Mouse (Mus musculus) MEL (cell line): Measurements from ENCODE around the gene Abca7. TPM values are rescaled to one million over a fixed set of nuclear protein-coding genes. Genes with fewer than 3 reads are reported as not detected.
A peak's percentile ranks its signal among the peaks of the same experiment; 100 is the strongest.

ENCODE experiments used
- DNase-seq: peaks from one replicate; pipeline ENCODE4 v3.0.0; 2011; ENCODE audit warnings: low read depth, low spot score
- H3K27ac ChIP-seq: 2 replicates; pipeline ENCODE4 v1.5.1; 2012; ENCODE audit warnings: low read depth, mild to moderate bottlenecking, control low read depth, low read length, moderate library complexity; ENCODE audit not compliant: control insufficient read depth
- H3K27me3 ChIP-seq, 2 experiments: fragments of 150-350 bp in 1 of 2; sonication (generic) in 1 of 2; 2 replicates each; pipeline ENCODE4 v1.6.1; 2012; ENCODE audit warnings: low read length in 2 of 2, mild to moderate bottlenecking in 2 of 2, improper control_type of control experiment in 1 of 2, moderate library complexity in 1 of 2; ENCODE audit not compliant: insufficient read depth in 2 of 2, control insufficient read depth in 1 of 2
- H3K36me3 ChIP-seq, 2 experiments: 2 replicates each; pipeline ENCODE4 v1.6.1; 2012 to 2014; ENCODE audit warnings: low read length in 2 of 2, improper control_type of control experiment in 1 of 2, inconsistent platforms in 1 of 2, mild to moderate bottlenecking in 1 of 2; ENCODE audit not compliant: insufficient read depth in 2 of 2, control insufficient read depth in 1 of 2
- H3K4me1 ChIP-seq, 2 experiments: fragments of 150-350 bp in 1 of 2; sonication (generic) in 1 of 2; 2 replicates each; pipeline ENCODE4 v1.6.1; 2012; ENCODE audit warnings: low read length in 2 of 2, improper control_type of control experiment in 1 of 2, mild to moderate bottlenecking in 1 of 2; ENCODE audit not compliant: insufficient read depth in 2 of 2, control insufficient read depth in 1 of 2
- H3K4me3 ChIP-seq, 2 experiments: fragments of 150-350 bp in 1 of 2; sonication (generic) in 1 of 2; 2 replicates each; pipeline ENCODE4 v1.5.1; 2012; ENCODE audit warnings: low read depth in 2 of 2, low read length in 2 of 2, mild to moderate bottlenecking in 2 of 2, moderate library complexity in 2 of 2, control low read depth in 1 of 2, improper control_type of control experiment in 1 of 2; ENCODE audit not compliant: control insufficient read depth in 1 of 2, insufficient read depth in 1 of 2
- H3K79me2 ChIP-seq: 2 replicates; pipeline ENCODE4 v1.6.1; 2012; ENCODE audit warnings: mild to moderate bottlenecking, low read length, moderate library complexity; ENCODE audit not compliant: control insufficient read depth, poor library complexity, insufficient read depth
- H3K9ac ChIP-seq: 2 replicates; pipeline ENCODE4 v1.6.1; 2012; ENCODE audit warnings: low read depth, mild to moderate bottlenecking, control low read depth, low read length, moderate library complexity; ENCODE audit not compliant: control insufficient read depth, poor library complexity, severe bottlenecking
- H3K9me3 ChIP-seq: fragments of 150-350 bp; sonication (generic); replicated peaks from 2 replicates; pipeline ENCODE4 v1.6.1; 2012; ENCODE audit warnings: mild to moderate bottlenecking, low read length, improper control_type of control experiment, moderate library complexity; ENCODE audit not compliant: insufficient read depth
- BHLHE40 ChIP-seq: IDR thresholded peaks from 2 replicates; pipeline ENCODE4 v1.6.1; 2012; ENCODE audit warnings: low read depth, mild to moderate bottlenecking, inconsistent platforms, low read length, improper control_type of control experiment, borderline replicate concordance
- CHD1 ChIP-seq: IDR thresholded peaks from 2 replicates; pipeline ENCODE4 v1.6.1; 2012; ENCODE audit warnings: low read depth, mild to moderate bottlenecking, inconsistent platforms, low read length, improper control_type of control experiment
- CHD2 ChIP-seq: IDR thresholded peaks from 2 replicates; pipeline ENCODE4 v1.6.1; 2011; ENCODE audit warnings: low read length, improper control_type of control experiment
- CTCF ChIP-seq, 3 experiments: IDR thresholded peaks in 2 of 3; conservative IDR thresholded peaks in 1 of 3; 2 replicates each; pipeline ENCODE4 v1.5.1; 2011 to 2012; ENCODE audit warnings: low read length in 3 of 3, low read depth in 2 of 3, mild to moderate bottlenecking in 2 of 3, improper control_type of control experiment in 1 of 3, inconsistent platforms in 1 of 3, mixed read lengths in 1 of 3, moderate library complexity in 1 of 3; ENCODE audit not compliant: control insufficient read depth in 1 of 3, insufficient read depth in 1 of 3, poor library complexity in 1 of 3, severe bottlenecking in 1 of 3
- E2F4 ChIP-seq: IDR thresholded peaks from 2 replicates; pipeline ENCODE4 v1.6.1; 2011; ENCODE audit warnings: low read depth, low read length, improper control_type of control experiment, borderline replicate concordance
- ELF1 ChIP-seq: IDR thresholded peaks from 2 replicates; pipeline ENCODE4 v1.6.1; 2014; ENCODE audit warnings: low read depth, mild to moderate bottlenecking, inconsistent platforms, low read length, improper control_type of control experiment, moderate library complexity
- EP300 ChIP-seq, 2 experiments: IDR thresholded peaks; 2 replicates each; pipeline ENCODE4 v1.6.1; 2011; ENCODE audit warnings: improper control_type of control experiment in 2 of 2, low read length in 2 of 2, low read depth in 1 of 2, mild to moderate bottlenecking in 1 of 2
- ETS1 ChIP-seq: IDR thresholded peaks from 2 replicates; pipeline ENCODE4 v1.6.1; 2012; ENCODE audit warnings: low read depth, mild to moderate bottlenecking, inconsistent platforms, low read length, improper control_type of control experiment, moderate library complexity
- GABPA ChIP-seq: IDR thresholded peaks from 2 replicates; pipeline ENCODE4 v1.6.1; 2012; ENCODE audit warnings: low read depth, mild to moderate bottlenecking, inconsistent platforms, low read length, improper control_type of control experiment, moderate library complexity
- GATA1 ChIP-seq: IDR thresholded peaks from 2 replicates; pipeline ENCODE4 v1.6.1; 2011; ENCODE audit warnings: low read depth, low read length, improper control_type of control experiment
- HCFC1 ChIP-seq: IDR thresholded peaks from 2 replicates; pipeline ENCODE4 v1.6.1; 2012; ENCODE audit warnings: low read depth, mild to moderate bottlenecking, inconsistent platforms, low read length, improper control_type of control experiment, moderate library complexity
- JUND ChIP-seq: IDR thresholded peaks from 2 replicates; pipeline ENCODE4 v1.6.1; 2011; ENCODE audit warnings: low read depth, mild to moderate bottlenecking, improper control_type of control experiment, low read length
- MAFK ChIP-seq: IDR thresholded peaks from 2 replicates; pipeline ENCODE4 v1.6.1; 2011; ENCODE audit warnings: low read depth, mild to moderate bottlenecking, low read length, improper control_type of control experiment, borderline replicate concordance
- MAX ChIP-seq: IDR thresholded peaks from 2 replicates; pipeline ENCODE4 v1.6.1; 2011; ENCODE audit warnings: low read length, improper control_type of control experiment
- MAZ ChIP-seq: IDR thresholded peaks from 2 replicates; pipeline ENCODE4 v1.6.1; 2012; ENCODE audit warnings: low read depth, mild to moderate bottlenecking, inconsistent platforms, low read length, improper control_type of control experiment
- MEF2A ChIP-seq: IDR thresholded peaks from 2 replicates; pipeline ENCODE4 v1.6.1; 2014; ENCODE audit warnings: low read depth, mild to moderate bottlenecking, inconsistent platforms, low read length, improper control_type of control experiment; ENCODE audit not compliant: poor library complexity, insufficient replicate concordance, severe bottlenecking; ENCODE audit errors: extremely low read depth
- MXI1 ChIP-seq: IDR thresholded peaks from 2 replicates; pipeline ENCODE4 v1.6.1; 2011; ENCODE audit warnings: mild to moderate bottlenecking, low read depth, low read length, improper control_type of control experiment
- NELFE ChIP-seq: IDR thresholded peaks from 2 replicates; pipeline ENCODE4 v1.6.1; 2011; ENCODE audit warnings: low read depth, low read length, improper control_type of control experiment
- POLR2A ChIP-seq, 2 experiments: IDR thresholded peaks; 2 replicates each; pipeline ENCODE4 v1.6.1; 2011 to 2012; ENCODE audit warnings: low read length in 2 of 2, mild to moderate bottlenecking in 2 of 2, control low read depth in 1 of 2, improper control_type of control experiment in 1 of 2, low read depth in 1 of 2, moderate library complexity in 1 of 2; ENCODE audit not compliant: control insufficient read depth in 1 of 2, insufficient read depth in 1 of 2, poor library complexity in 1 of 2
- POLR2AphosphoS2 ChIP-seq: IDR thresholded peaks from 2 replicates; pipeline ENCODE4 v1.6.1; 2011; ENCODE audit warnings: low read length, improper control_type of control experiment
- POLR2AphosphoS5 ChIP-seq: IDR thresholded peaks from 2 replicates; pipeline ENCODE4 v1.6.1; 2012; ENCODE audit warnings: low read depth, borderline replicate concordance, mild to moderate bottlenecking, inconsistent platforms, low read length, moderate library complexity, mixed read lengths
- RCOR1 ChIP-seq: IDR thresholded peaks from 2 replicates; pipeline ENCODE4 v1.6.1; 2012; ENCODE audit warnings: low read depth, mild to moderate bottlenecking, inconsistent platforms, low read length, improper control_type of control experiment
- SIN3A ChIP-seq: IDR thresholded peaks from 2 replicates; pipeline ENCODE4 v1.6.1; 2012; ENCODE audit warnings: low read length, improper control_type of control experiment, inconsistent platforms
- TAL1 ChIP-seq: IDR thresholded peaks from 2 replicates; pipeline ENCODE4 v1.6.1; 2012; ENCODE audit warnings: mild to moderate bottlenecking, inconsistent platforms, low read length, moderate library complexity, mixed read lengths
- TBP ChIP-seq: IDR thresholded peaks from 2 replicates; pipeline ENCODE4 v1.8.0; 2011; ENCODE audit warnings: low read depth, low read length, improper control_type of control experiment
- TCF12 ChIP-seq: IDR thresholded peaks from 2 replicates; pipeline ENCODE4 v1.6.1; 2014; ENCODE audit warnings: low read depth, mild to moderate bottlenecking, inconsistent platforms, low read length, improper control_type of control experiment, moderate library complexity
- USF2 ChIP-seq, 2 experiments: IDR thresholded peaks; 2 replicates each; pipeline ENCODE4 v1.6.1; 2011 to 2012; ENCODE audit warnings: improper control_type of control experiment in 2 of 2, low read length in 2 of 2, borderline replicate concordance in 1 of 2, inconsistent platforms in 1 of 2, low read depth in 1 of 2, mild to moderate bottlenecking in 1 of 2; ENCODE audit not compliant: insufficient read depth in 1 of 2
- ZC3H11A ChIP-seq: IDR thresholded peaks from 2 replicates; pipeline ENCODE4 v1.6.1; 2012; ENCODE audit warnings: low read depth, mild to moderate bottlenecking, inconsistent platforms, low read length, improper control_type of control experiment
- ZKSCAN1 ChIP-seq: IDR thresholded peaks from 2 replicates; pipeline ENCODE4 v1.6.1; 2012; ENCODE audit warnings: low read depth, mild to moderate bottlenecking, inconsistent platforms, low read length, improper control_type of control experiment, moderate library complexity
- ZNF384 ChIP-seq: IDR thresholded peaks from 2 replicates; pipeline ENCODE4 v1.6.1; 2012; ENCODE audit warnings: low read depth, mild to moderate bottlenecking, inconsistent platforms, low read length, improper control_type of control experiment
- polyA plus RNA-seq, 2 experiments: library from polyadenylated mRNA; stranded (reverse) in 1 of 2; unstranded in 1 of 2; fragments of >175 nt in 1 of 2; fragments of >200 nt in 1 of 2; gene quantifications; 2 replicates each; pipeline versions ENCODE4 v1.2.1 to v1.2.4; 2012; ENCODE audit warnings: low replicate concordance in 2 of 2, low read depth in 1 of 2; ENCODE audit not compliant: insufficient read length in 2 of 2, insufficient read depth in 1 of 2, missing spikeins in 1 of 2
- total RNA-seq: library from RNA; depleted of rRNA; stranded (reverse); fragments of 300-350 nt; gene quantifications from 2 replicates; pipeline ENCODE4 v1.2.3, GENCODE M21; 2012

Abca7 gene
- total and polyA plus RNA-seq, 3 experiments: 7.7 to 16.8 TPM; not detected in 1

DNA sequence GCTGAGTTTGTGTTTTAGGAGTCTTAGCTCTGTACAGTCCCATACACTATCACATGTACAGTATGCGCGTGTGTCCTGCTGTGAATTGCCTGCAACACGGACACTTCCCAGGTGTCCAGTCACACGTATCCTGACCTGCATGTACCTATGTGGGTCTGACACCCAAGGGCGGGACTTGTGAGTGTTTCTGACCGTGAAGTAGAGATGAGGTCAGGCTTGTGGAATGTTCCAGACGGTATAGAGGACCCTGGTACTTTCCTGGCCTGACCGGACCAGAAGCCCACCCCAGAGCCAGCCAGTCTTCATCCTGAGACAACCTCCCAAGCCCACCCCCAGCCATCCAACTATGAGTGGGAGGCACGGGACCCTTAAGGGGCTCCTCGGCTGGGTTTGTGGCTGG, 19.3 kb downstream of the Abca7 start:
- H3K27ac ChIP-seq: no peak overlapping the region
- H3K9me3 ChIP-seq: no peaks in the 10 kb centered on the region
- H3K9ac ChIP-seq: no peak overlapping the region
- DNase-seq: no peak
- no peak overlapping the region for H3K4me3 ChIP-seq
- TF ChIP-seq TCF12: no peak
- no peak for TF ChIP-seq CHD2
- no peak for TF ChIP-seq ZC3H11A
- no peak for TF ChIP-seq ETS1
- no peak for TF ChIP-seq TBP
- no peak for TF ChIP-seq JUND
- no peak for TF ChIP-seq BHLHE40
- no peak for TF ChIP-seq E2F4
- no peak for TF ChIP-seq SIN3A
- no peak for TF ChIP-seq RCOR1
- TF ChIP-seq POLR2AphosphoS2: no peak
- no peak for TF ChIP-seq CTCF (IDR thresholded peaks at IDR 0.05 in 2 of 3, conservative IDR thresholded peaks at IDR 0.05 in 1 of 3; ENCODE audit: control insufficient read depth in 1 of 3, insufficient read depth in 1 of 3, low read depth in 2 of 3, low read length in 3 of 3, poor library complexity in 1 of 3, severe bottlenecking in 1 of 3)
- TF ChIP-seq USF2 (IDR thresholded peaks at IDR 0.05; ENCODE audit: borderline replicate concordance in 1 of 2, insufficient read depth in 1 of 2, low read depth in 1 of 2, low read length in 2 of 2): no peak
- TF ChIP-seq MAFK: no peak
- no peak for TF ChIP-seq POLR2A (IDR thresholded peaks at IDR 0.05; ENCODE audit: control insufficient read depth in 1 of 2, insufficient read depth in 1 of 2, low read depth in 1 of 2, low read length in 2 of 2, poor library complexity in 1 of 2)
- no peak for TF ChIP-seq CHD1
- no peak for TF ChIP-seq POLR2AphosphoS5
- TF ChIP-seq, all 39 proteins: peak for 0
- Histone ChIP-seq H3K79me2 (peaks cover 12% of the 10 kb centered on the region), H3K36me3 (peaks cover 2 to 11% of the 10 kb centered on the region in 2 experiments; a peak in 3 of 4 replicates), H3K27me3 (no peaks in the 10 kb centered on the region), H3K4me1 (peaks cover 10 to 19% of the 10 kb centered on the region in 2 experiments)

DNA sequence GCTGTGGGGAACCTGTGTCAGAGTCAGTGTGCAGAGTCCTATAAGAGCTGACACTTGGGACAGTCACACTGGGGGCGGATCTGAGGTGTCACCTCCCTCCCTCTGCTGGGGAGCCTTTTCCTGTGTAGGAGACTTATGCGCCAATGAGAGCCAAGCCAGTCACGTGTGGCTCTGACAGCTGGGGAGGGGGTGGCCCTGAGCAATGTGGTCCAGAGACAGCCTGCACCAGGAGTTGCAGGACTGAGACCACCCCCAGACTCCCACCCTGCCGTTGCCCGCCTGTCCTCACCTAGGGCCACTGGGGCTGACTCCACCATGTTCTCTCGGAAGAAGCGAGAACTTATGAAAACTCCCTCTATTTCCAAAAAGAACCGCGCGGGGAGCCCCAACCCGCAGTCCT, 20.2 kb downstream of the Abca7 start, which contains the start of gene Arhgap45:
TSS of gene Arhgap45 (plus strand) at position 143 of the 400 bp plus-strand sequence.
- peaks cover 10 to 19% of the 10 kb centered on the region in 2 experiments for H3K4me1 ChIP-seq
- peaks cover 0 to 11% of the 10 kb centered on the region in 2 experiments; a peak in 3 of 4 replicates for H3K36me3 ChIP-seq
- peak; percentile 62; the same call in 1 of the 2 replicates for TF ChIP-seq TBP
- TF ChIP-seq MXI1: peak; percentile 97
- TF ChIP-seq GABPA: no peak
- no peak for TF ChIP-seq GATA1
- no peak for TF ChIP-seq EP300 (IDR thresholded peaks at IDR 0.05; ENCODE audit: low read depth in 1 of 2, low read length in 2 of 2)
- TF ChIP-seq SIN3A: peak; percentile 97
- no peak for TF ChIP-seq CHD1
- peak; percentile 95 for TF ChIP-seq MAX
- 0 out of 2 replicates have a peak, but pooled peaks have one; percentile 16 for TF ChIP-seq MAFK
- TF ChIP-seq ZNF384: no peak
- TF ChIP-seq ELF1: peak; percentile 58; the same call in 1 of the 2 replicates
- peak; percentile 63; the same call in 1 of the 2 replicates for TF ChIP-seq POLR2AphosphoS2
- TF ChIP-seq POLR2A (IDR thresholded peaks at IDR 0.05; ENCODE audit: control insufficient read depth in 1 of 2, insufficient read depth in 1 of 2, low read depth in 1 of 2, low read length in 2 of 2, poor library complexity in 1 of 2): peak in 1 of 2 experiments; percentile 62; a peak in 1 of 4 replicates
- no peak for TF ChIP-seq MEF2A
- TF ChIP-seq BHLHE40: peak; percentile 95
- peak; percentile 74 for TF ChIP-seq HCFC1
- no peak for TF ChIP-seq JUND
- no peak; the same call in 1 of the 2 replicates for TF ChIP-seq POLR2AphosphoS5
- no peak for TF ChIP-seq ZKSCAN1
- TF ChIP-seq NELFE: peak; percentile 63
- no peak for TF ChIP-seq TAL1
- TF ChIP-seq MAZ: peak; percentile 95
- TF ChIP-seq ZC3H11A: no peak
- TF ChIP-seq CHD2: no peak

More for the DNA sequence above, 20.2 kb downstream of the Abca7 start, which contains the start of gene Arhgap45:
- peak within 1 kb of the TSS; percentile 80 for H3K27ac ChIP-seq
- H3K79me2 ChIP-seq: peaks cover 12% of the 10 kb centered on the region
- no peaks in the 10 kb centered on the region for H3K9me3 ChIP-seq
- DNase-seq: peak; percentile 93
- H3K27me3 ChIP-seq: no peaks in the 10 kb centered on the region
- peak within 1 kb of the TSS; percentile 74 to 98 for H3K4me3 ChIP-seq
- H3K9ac ChIP-seq: peak within 1 kb of the TSS; percentile 84
